Mouse (Mus musculus): ENCODE results near the gene Osbpl8.
"Not testable (repeated sequence)": the region's sequence is repeated elsewhere in the genome, so short reads cannot be mapped to it uniquely, and the experiment has no call there.

GRCm38 (mm10) chr10:111136306-111136705 lies 28.2 kb upstream of the Osbpl8 start:
- not testable (repeated sequence) for TF ChIP-seq CTCF (conservative IDR thresholded peaks at IDR 0.05 in 1 of 2, IDR thresholded peaks at IDR 0.05 in 1 of 2; ENCODE audit: low read depth in 2 of 2, low read length in 2 of 2); CHD1 (IDR thresholded peaks at IDR 0.05; ENCODE audit: low read depth, low read length); SMC3 (IDR thresholded peaks at IDR 0.05; ENCODE audit: low read depth, low read length); E2F4 (IDR thresholded peaks at IDR 0.05; ENCODE audit: insufficient replicate concordance, low read depth, low read length)

All from CH12.LX (cell line).